Mouse (Mus musculus) left cerebral cortex, adult 9 months (tissue): ENCODE data around the gene Smap2.
"Not testable (repeated sequence)": the region's sequence is repeated elsewhere in the genome, so short reads cannot be mapped to it uniquely, and the experiment has no call there.

Source experiments
- DNase-seq, 2 experiments: peaks; one replicate each; pipeline ENCODE4 v3.0.0; 2022; ENCODE audit warnings: low spot score in 2 of 2

The Smap2 gene

DNA sequence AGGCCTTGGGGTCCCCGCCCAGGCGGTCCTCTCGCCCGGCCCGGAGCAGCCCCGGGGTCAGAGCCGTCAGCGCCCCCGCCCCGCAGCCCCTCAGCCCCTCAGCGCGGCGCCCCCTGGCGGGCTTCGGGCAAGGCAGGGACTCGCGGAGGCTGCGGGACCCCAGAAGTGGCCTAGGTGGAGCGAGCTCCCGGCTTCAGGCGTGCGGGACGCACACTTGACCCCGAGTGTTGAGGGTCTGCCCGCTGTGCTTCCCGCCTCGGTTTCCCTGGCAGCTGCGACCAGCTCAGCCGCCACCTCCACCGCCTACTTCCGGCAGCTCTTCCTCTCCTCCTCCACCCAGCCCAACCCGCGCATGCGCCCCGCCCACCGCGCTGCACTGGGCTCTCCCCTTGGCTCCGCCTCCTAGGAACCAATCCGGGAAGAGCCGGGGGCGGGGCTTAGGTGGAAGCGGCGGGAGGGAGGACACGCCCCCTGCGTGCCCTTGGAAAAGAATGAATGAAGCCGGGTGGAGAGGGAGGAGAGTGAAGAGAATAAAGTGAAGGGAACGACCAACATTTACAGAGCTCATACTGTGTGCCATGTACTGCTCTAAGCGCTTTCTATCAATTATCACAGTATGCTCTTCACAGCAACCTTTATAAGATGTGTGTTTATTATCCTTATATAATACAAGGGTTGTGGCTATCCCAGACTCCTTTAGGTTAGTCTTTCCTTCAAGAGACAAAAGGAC, at the start of gene Smap2:
TSS of gene Smap2 (minus strand) at position 320 of the 730 bp plus-strand sequence.
- peak; percentile 93 to 98 for DNase-seq

DNA sequence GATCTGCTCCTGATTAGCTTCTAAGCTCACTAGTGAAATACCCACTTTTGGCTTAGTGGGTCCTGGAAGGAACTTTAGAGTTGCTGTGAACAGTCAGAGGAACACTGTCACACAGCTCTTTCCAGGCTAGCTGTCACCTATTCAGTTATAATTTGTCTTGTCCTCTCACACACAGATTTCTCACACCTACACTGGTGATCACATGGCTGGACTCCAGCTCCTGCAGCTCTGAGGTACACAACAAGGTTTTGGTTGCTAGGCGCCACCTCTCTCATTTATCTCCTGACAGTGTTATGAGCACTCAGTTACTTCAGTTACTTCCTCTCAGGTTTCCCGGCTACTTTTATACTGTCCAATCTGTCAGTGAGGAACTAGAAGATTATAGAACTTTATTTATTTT, 48.3 kb upstream of the Smap2 start:
- no peak for DNase-seq

GRCm38 (mm10) chr4:121059218-121059617, 42.2 kb upstream of the Smap2 start:
- DNase-seq: not testable (repeated sequence)

- DNase-seq: no peak
These were observed 40.0 kb upstream of the Smap2 start for GRCm38 (mm10) chr4:121057032-121057431.

DNA sequence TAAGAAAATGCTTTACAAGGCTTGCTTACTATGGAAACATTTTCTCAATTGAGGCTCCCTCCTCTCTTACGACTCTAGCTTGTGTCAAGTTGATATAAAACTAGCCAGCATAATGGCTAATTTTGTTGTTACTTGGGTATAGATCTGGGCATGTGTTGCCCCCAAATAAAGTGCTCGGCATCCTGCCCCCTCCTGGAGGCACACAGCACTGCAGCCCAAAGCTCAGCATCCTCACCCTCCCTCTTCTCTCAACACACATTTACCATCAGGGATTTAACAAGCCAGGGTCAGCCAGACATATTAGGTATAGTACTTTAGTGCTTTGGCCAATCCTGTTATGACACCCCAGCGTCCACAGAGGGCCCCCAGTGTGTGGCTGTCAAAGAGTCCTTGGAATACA, 39.3 kb upstream of the Smap2 start:
- DNase-seq: no peak

DNA sequence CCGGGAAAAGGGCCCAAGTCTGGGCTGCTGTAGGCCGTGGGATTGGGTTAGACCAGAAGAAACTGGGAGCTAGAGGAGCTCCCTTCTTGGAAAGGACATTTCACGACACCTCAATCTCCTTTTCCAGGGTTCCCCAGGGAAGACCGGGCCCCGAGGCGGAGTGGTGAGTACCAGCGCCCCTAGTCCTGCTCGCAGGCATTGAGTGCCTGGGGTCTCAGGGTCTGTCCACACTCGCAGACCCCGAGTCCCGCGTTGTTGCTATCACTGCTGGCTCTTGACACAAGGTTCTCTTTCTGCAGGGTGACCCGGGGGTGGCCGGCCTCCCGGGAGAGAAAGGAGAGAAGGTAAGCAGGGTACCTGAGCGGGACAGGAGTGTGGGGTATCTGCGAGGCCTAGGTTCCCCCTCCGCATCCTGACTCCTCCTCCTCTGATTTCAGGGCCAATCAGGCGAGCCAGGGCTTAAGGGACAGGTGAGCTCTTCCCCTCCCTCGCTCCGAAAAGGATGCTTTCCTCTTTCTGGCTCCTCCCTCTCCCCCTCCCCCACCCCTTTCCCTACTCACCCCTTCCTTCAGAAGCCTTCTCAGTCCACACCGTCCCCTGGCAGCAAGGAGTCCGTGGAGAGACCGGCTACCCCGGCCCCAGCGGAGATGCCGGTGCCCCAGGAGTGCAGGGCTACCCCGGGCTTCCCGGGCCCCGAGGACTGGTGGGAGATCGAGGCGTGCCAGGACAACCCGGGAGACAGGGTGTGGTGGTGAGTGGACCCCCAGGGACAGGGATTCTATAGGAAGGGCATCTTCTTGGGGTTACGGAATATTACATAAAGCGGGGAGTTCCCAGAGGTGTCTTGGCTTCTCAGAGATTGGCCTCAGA, 35.6 kb upstream of the Smap2 start:
- DNase-seq: peak in 1 of 2 experiments; percentile 29

DNA sequence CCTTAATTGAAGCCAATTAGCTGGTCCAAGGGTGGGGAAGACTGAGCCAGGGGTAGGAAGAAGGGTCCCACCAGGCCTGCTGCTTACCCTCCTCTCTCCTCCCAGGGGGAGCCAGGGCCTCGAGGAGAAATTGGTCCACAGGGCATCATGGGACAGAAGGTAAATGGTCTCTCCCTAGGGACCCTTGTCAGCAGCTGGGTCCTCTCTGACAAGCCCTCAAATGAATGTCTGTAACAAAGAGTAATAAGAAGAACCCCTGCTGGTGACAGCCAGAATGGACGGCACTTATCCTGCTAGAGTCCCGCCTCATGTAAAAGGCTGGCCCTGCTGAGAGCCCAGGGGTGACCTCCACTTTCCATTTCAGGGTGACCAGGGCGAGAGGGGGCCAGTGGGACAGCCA, 34.8 kb upstream of the Smap2 start:
- DNase-seq: no peak

DNA sequence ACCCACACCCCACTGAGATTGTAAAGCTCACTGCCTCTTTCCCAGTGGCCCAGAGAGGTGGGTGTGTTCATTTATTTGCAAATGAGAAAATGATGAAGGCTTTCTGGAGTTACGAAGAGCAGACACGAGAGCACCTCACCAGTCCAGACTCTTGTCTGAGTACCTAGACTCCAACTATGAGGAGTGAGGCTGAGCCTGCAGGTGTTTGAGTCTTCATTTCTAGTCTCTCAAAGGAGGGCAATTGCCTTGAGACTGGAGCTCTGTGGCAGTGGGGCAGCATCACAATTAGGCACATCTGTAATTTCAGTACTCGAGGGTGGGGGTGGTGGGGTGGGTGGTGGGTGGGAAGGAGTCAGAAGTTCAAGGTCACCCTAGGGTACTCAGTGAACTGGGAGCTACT, 25.9 kb upstream of the Smap2 start:
- no peak for DNase-seq

DNA sequence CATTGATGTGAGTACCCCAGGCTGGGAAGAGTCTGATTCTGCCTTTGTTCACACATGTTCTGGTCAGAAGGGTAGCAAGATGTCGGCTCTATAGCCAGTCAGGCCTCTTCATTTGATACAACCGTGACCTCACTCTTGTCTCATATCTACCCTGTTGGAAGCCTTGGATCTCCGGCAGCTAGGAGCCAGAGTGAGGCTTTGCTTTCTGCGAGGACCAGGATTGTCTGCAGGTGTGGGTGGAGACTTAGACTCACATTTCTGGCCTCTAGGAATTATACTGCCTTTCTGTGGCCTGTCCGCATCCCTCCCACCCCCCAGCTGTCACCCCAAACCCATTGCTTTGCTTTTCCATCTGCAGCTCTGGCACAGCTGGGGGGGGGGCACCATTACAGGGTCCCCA, 25.4 kb upstream of the Smap2 start:
- DNase-seq: no peak

GRCm38 (mm10) chr4:121040897-121041671, 24.0 kb upstream of the Smap2 start:
- peak; percentile 44 to 81 for DNase-seq

- DNase-seq: no peak
These were observed 23.3 kb upstream of the Smap2 start for GRCm38 (mm10) chr4:121040323-121040722.

DNA sequence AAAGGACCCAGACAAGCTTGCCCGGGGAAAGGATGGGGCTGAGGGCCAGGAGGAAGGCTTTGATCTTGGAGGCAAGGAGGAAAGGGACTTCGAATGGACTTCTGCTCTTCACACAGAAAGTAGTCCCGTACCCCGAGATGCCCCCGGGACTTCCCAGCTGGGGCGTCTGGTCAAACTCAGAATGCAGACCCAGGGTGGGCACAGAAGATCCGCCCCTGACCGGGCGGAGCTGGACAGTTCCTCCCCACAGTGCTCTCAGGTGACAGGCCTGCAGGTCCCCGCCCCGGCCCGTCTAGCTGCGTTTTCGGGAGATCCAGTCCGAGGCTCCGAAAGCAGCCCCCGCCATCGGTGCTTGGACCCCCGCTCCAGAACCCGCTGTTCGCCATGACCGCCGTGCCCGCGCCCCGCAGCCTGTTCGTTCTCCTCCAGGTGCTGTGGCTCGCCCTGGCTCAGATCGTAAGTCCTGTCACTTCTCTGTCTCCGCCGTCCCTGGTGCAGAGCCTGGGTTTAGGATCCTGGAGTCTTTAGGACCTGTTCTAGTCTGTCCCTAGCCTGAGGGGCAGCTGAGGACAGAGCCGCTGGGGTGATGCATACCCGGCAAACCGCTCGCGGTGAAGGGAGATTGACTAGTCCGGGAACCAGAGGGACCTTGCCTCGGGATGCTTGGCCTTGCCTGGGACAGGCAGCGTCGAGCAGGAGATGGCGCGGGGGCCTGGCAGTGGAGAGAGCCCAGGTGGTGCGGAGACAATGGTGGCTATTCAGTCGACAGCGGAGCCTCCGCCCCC, 22.5 kb upstream of the Smap2 start, which contains the start of gene Col9a2:
TSS of gene Col9a2 (plus strand) at position 55 of the 785 bp plus-strand sequence.
- DNase-seq: no peak

DNA sequence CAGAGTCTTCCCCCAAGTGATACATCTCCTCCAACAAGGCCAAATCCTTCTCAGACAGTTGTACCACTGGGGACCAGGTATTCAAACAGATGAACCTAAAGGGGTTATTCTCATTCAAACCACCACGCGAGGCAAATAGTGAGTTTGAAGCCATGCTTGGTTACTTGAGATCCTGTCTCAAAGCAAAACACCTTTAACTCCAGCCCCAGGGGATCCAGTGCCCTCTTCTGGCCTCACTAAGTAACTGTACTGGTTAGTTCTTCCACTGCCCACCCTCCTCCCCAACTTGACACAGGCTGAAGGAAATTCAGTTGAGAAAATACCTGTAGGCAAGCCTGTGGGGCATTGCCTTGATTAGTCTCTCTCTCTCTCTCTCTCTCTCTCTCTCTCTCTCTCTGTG, 16.0 kb upstream of the Smap2 start:
- no peak for DNase-seq

DNA sequence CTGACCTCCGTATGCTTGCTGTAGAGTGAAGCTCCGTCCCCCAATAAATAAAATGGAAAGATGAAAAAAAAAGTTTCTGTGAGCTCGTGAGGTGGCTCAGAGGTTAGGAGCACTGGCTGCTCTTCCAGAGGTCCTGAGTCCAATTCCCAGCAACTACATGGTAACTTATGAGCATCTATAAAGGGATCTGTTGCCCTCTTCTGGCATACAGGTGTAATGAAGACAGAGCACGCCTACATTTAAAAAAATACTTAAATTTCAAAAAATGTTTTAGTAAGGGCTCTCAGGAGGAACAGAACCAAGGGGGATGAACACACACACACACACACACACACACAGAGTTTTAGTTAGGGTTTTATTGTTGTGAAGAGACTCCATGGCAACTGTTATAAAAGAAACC, 14.4 kb upstream of the Smap2 start:
- DNase-seq: no peak

GRCm38 (mm10) chr4:121029632-121030031, 12.6 kb upstream of the Smap2 start:
- DNase-seq: no peak

- DNase-seq: peak in 1 of 2 experiments; percentile 62
These were observed 11.8 kb upstream of the Smap2 start for GRCm38 (mm10) chr4:121028659-121029392.

GRCm38 (mm10) chr4:121028146-121028545, 11.1 kb upstream of the Smap2 start:
- no peak for DNase-seq

DNA sequence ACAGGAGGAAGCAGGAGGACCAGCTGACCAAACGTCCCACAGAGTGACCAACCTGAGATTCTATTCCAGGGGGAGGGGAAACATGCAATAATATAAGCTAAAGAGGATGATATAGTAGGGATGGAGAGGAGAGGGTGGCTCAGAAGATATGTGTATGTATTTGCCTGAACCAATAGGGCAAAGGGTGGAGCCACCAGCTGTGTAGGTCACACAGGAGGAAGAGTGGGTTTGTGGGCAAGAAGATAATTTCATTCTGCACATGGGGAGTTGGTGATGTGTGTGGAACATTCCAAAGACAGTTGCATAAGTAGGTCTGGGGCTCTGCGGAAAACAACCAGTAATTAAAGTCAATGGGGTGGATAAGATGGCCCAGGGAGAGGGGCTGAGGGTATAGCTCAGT, 8.6 kb upstream of the Smap2 start:
- DNase-seq: no peak

DNA sequence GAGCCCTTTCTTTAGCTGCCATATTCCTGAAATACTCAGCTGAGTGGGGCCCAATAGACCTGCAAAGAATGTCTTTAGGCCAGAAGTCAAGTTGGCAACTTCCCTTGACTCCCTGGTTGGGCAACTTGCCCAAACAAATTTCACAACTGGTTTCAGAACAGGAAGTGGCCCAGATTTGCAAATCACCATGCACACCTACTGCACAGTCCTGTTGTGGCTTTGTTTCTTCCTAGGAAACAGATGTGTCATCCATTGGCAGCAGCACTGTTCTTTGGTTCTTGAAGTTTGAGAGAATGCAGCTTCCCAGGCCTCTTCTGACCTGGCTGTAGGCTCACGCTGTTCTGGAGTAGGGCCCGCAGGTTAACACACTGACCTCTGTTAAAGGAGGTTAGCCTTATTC, 6.9 kb upstream of the Smap2 start:
- DNase-seq: no peak

GRCm38 (mm10) chr4:121023464-121023863, 6.4 kb upstream of the Smap2 start:
- DNase-seq: no peak

DNA sequence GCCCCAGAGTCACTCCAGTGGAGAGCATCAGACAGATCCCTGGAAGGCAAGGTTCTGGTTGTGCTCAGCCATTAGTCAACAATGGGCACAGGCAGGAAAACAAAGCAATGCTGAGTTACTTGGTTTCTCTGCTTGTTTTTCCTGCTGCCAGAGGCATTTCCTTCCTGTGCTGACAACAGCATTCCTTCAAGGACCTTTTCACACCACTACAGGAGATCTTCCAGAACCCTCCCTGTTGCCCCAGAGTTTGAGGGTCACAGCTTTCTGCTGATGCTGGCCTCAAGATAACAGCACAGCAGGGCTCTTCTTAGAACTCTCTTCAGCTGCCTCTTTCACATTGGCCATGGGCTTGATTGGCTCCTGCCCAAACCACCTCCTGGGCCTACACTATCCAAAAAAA, 4.9 kb upstream of the Smap2 start:
- DNase-seq: no peak
